Mouse (Mus musculus) 3T3-L1 (cell line): ENCODE measurements around the gene Pltp.

ENCODE experiments used
- DNase-seq: peaks from one replicate; pipeline ENCODE4 v3.0.0-alpha.2; 2015; ENCODE audit warnings: low read depth, low spot score

The Pltp gene

DNA sequence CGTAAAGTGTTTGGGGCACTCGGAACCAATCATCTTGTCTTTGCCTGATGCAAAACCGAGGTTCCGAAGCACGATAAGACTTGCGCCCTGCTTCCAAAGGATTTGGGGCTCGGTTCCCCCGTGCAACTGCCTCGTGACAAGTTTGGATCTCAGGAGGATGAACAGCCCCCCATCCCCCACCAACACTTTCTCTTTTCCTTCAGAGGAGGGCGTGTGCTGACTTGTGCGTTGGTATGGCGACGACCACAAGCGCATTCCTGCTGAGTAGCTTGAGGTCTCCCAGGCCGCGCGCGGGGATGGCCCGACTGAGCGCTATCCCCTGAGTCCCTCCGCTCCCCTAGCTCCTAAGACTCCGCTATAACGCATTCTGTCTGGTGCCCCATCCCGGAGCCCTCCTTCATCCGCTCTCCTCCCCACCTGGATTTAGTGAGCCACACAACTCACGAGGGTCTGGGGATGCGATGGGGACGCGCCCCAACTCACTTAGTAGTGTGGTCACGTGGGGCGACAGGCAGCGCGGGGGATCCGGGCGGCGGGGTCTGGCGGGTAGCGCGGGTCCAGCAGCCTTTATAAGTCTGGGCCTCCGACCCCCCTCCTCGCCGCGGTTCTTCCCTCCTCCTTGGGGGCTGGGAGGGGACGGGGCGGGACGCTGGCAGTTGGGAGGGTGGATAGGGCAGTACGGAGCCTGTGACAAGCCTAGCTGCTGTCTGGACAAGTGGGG is at the start of gene Pltp:
Gene Pltp (minus strand): TSS at position 611 of the 721 bp plus-strand sequence.
- peak; percentile 90 for DNase-seq

DNA sequence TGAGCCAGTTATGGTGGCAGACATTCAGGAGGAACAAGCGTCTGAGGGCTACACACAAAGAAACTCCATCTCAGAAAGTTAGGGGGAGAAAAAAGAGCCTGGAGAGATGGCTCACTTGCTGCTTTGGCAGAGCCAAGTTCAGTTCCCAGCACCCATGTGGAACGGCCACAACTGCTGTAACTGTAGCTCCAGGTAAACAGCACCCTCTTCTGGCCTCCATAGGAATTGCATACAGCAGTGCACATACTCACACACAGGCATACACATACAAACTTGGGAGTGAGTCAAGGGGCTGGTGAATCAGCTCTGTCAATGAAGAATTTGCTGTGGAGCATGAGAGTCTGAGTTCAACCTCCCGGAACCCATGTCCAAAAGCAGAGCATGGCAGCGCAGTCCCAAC is 48.6 kb upstream of the Pltp start:
- DNase-seq = peak; percentile 31

DNA sequence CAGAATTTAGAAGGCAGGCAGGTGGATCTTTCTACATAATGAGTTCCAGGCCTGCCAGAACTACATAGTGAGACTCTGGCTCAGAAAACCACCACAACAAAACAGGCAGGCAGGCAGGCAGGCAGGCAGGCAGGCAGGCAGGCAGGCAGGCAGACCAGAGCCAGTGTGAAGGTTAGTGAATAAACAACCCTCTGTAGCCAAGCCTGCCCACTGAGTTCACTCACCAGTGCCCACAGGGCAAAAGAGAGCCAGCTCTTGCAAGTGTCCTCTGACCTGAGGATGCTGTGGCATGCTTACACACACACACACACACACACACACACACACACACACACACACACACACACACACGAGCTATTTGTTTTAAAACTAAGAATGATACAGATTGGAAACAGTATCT is 46.0 kb upstream of the Pltp start:
- no peak for DNase-seq

DNA sequence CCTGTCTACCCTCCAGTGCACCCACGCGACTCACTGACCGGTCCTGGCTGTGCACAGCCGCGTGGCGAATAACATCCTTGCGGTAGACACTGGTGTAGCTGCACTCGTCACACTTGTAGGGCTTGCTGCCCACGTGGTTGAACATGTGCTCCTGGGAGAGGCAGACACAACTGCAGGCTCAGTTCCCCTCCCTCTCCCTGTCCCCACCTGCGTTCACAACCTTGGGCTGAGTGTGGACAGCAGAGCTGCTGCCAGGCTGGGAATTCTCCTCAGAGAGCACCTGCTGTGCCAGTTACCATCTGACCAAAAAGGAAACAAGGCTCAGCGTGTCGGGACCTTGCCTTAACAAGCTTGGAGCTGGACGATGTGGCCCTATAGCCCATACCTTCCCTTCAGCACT is 43.9 kb upstream of the Pltp start:
- no peak for DNase-seq

DNA sequence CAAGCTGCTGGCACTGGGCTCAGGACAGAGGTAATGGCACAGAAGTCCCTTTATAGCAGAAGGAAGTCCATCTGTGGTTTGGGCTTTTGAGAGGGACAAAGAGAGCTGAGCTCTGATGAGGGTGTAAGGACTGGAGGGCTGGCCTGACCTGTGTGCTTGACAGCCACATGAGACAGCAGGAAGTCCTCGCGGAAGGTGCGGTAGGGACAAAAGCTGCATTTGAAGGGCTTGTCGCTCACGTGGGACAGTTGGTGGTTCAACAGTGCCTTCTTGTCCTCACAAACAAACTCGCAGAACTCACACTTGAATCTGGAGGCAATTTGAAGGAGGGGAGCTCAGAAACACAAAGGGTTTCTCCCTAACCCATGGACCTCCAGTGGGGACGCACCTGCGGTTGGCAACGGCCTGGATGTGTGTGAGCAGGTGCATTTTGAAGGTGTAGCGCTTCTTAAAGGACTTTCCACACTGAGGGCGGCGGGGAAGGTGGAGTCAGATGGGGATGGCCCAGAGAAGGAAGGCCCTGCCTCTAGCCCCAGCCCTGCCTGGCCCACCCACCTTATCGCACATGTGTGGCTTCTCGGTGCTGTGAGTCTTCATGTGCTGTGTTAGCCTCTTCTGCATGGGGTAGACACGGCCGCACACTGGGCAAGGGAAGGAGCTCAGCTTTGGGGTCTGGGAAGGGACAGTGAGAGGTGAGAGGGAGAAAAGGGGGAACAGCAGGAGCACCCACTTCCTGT is 42.4 kb upstream of the Pltp start:
- DNase-seq = no peak

DNA sequence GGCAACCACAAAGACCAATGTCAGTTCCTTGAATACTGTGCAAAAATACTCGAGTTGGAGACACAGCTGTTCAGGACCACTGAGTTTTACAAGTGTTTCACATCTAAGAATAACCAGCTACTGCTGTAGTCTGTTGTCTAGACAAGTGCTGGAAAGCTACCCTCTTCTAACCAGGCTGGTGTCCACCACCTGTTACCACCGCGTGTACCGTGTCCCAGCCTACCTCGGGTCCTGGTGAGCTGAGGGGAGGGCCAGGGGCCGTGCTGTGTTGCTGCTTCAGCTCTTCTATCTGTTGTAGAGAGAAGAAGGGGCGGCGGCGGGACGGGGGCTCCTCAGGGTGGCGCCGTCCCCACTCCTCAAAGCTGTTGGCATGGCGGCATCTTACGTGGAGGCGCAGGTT is 41.5 kb upstream of the Pltp start:
- no peak for DNase-seq

DNA sequence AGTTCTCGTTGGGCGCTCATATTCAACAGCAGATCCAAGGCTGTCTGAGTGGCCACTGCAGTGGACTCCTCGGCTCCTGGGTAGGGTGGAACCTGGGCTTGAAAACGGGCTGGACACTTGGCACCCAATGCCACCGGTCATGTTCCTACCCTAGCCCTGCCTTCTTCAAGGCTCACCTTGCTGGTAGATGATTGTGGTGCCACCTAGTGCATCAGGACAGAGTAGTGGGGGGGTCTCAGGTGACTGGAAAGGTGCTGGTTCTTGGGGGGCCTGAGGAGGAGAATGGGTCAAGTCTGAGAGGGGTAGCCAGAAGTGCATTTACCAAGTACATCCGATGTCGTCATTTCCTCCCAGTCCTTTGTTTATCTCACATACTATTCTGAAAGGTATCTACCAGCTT is 40.5 kb upstream of the Pltp start:
- DNase-seq = no peak

DNA sequence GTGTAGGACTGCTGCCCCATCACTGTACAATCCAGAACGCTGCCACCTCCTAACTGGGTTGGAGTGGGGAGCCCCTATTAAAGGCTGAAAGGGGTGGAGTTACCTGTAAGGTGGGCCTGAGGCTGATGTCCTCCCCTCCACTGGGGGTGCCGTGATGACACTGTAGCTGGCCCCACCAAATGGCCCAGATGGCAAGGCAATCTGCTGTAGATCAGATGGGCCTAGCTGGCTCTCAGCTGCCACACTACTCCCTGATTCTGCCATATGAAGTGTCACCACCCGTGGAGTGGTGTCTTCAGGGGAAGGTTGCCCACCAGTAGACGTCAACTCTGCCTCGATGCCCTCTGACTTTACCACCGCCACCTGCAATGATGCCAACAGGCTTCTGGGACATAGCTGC is 38.4 kb upstream of the Pltp start:
- DNase-seq = no peak

DNA sequence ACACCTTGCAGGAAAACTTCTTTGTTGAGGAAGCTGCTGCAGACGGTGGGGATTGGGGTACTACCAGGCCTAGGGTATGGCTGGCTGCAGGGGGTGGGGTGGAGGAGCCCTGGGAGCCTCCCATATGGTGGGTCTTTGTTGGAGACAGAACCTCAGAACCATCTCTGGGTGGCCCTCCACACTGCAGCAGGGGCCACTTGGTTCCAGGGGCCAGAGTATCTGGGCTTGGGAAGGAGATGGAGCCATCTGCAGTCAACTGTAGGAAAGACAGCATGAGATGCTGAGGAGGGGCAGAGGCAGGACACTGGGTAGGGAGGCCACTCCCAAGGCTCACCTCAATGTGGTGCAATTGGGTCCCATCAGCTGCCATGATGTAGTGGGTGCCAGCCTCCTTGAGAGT is 37.1 kb upstream of the Pltp start:
- peak; percentile 56 for DNase-seq

DNA sequence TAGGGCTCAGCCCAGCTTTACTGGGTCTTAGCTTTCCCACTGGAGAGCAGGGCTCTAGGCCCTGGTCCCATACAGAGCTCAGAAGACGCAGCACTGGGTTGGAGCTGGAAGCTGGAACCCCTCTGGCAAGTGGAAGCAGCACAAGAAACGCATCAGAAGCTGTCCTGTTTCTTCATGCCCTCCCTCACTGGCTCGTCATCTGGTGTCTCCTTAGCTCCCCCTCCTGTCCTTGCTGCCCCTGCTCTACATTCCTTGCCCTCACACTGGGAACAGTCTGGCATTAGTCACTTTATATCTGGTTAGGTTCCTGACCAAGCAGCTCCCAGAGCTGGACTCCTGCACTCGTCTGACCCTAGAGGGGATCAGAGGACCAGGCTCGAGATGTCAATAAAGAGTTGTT is 36.5 kb upstream of the Pltp start:
- no peak for DNase-seq

DNA sequence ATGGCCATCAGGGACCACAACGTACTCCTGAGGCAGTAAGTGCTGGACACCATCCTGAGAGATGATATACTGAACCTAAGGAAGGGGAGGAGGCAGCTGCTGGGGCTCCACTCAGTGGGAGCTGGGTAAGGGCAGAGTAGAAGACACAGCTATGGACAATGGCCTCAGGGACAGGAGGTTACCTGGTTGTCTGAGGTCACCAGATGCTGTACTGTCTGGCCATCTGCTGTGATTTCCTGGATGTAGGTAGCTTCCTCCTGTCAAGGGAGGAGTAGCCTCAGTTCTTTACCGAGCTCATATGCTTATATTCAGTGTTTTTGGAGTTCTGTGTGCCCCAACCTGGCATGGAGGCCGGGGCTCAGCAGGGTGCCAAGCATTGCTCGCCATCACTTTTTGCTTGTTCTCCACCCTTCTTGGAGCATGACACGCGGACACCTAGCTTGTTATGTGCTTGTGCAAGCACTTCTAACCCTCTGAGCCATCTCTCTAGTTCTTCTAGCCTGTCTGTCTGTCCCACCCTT is 35.2 kb upstream of the Pltp start:
- no peak for DNase-seq

DNA sequence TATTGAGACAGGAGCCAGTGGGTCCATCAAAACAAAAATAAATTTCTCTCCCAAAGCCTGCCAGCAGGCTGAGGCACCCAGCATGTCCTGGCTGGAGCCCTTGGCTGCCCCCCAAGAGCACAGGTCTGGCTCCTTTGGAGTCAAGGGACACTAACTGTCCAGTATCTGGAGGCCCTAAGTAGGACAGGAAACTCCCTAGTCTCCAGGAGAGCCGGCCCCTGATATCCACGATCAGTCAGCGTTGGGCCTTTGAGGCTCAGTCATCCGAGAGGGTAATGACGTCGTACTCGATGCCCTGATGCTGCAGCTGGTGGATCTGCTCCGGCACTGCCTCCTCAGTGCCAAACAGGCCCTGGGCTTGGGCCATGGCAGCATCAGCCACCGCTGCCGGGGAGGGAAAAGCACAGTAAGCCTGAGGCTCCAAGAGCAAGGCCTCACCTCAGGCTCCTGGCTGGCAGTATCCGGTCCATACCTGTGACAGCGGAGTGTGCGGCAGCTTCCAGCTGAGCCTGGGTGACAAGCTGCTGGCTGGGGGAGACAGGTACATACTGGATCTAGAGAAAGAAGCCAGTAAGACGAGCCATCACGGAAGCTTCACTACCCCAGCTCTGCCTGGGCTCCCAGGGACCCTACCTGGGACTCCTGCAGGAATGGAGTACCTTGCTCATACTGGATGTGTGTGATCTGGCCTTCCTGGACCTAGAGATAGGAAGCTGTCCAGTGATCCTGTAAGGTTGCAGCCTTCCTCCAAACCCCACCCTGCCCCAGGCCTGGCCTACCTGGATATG is 34.6 kb upstream of the Pltp start:
- DNase-seq = no peak

DNA sequence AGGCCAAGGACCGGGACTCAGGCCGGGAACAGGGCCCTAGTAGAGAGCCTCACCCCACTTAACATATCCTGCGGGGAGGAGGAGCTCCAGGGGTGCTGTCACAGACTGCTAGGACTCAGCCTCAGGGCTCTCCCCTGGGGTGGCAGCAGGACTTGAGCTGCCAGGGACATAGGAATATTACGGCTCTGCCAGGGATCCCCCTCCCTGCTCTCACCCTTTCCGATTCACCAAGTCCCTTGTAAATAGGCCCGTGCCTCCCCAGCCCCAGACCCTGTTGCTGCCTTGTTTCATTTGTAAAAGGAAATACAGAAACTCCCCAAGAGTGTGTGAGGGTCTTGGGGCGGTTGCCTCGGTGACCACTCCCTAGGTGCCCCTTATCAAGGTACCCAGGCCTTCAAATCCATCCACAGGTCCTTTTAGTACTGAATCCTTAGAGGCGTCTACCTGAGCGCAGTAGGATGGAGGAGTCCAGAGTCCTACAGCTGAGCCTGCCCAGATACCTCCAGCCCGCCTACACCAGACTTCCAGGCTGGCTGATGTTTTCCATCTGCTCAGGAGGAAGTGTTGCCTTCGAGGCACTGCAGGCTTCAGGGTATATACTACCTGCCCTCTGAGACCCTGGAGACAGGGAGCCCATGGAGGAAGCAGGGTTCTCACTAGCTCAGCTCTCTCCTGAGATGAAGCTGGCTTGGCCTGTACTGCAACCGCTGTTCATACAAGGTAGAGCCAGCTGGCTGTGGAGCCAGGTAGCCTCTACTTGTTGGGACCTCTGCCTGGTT is 33.7 kb upstream of the Pltp start:
- no peak for DNase-seq

DNA sequence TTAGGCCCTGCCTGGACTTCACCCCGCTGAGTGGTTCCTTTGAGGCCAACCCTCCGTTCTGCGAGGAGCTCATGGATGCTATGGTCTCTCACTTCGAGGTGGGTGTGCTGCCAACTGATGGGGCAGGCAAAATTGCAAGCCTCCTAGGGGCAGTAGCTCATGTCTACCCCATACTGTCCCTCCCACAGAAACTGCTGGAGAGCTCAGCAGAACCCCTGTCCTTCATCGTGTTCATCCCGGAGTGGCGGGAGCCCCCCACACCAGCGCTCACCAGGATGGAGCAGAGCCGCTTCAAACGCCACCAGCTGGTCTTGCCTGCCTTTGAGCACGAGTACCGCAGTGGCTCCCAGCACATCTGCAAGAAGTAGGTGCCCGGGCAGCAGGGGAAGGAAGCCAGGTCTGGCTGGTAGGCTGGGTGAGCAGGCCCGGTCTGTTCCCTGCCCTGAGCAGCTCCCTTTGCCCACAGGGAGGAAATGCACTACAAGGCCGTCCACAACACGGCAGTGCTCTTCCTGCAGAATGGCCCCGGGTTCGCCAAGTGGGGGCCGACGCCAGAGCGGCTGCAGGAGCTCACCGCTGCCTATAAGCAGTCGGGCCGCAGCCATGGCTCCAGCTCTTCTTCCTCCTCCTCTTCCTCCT is 33.0 kb upstream of the Pltp start:
- DNase-seq = no peak

DNA sequence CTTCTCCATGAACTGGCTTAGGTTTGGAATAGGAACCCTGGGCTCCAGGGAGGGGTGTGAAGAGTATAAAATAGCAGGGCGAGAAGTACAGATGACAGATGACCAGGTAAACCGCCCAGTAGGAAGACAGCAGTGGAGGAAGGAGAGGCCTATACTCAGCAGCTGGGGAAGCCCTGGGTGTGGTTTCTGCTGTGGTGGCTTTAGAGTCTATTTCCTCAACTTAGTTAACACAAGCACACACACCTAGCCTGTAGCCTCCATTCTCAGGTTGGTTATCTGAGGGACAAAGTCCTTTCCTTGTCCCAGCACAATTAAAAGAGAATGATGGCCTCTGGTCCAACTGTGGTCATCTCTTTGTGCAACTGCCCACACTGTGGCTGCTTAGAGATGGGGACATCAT is 32.4 kb upstream of the Pltp start:
- no peak for DNase-seq

DNA sequence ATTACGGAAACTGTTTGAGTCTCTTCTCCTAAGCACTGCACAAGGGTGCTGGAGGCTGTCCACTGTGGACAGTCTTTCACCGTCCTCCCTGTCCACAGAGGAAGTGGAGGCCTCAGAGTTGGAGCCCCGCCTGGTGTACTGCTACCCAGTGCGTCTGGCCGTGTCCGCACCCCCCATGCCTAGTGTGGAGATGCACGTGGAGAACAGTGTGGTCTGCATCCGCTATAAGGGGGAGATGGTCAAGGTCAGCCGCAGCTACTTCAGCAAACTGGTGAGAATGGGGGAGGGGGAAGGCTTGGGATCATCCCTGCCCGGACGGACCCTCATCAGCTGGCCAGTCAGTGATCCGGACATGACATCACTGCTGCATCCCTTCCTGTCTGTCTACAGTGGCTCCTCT is 31.5 kb upstream of the Pltp start:
- no peak for DNase-seq

DNA sequence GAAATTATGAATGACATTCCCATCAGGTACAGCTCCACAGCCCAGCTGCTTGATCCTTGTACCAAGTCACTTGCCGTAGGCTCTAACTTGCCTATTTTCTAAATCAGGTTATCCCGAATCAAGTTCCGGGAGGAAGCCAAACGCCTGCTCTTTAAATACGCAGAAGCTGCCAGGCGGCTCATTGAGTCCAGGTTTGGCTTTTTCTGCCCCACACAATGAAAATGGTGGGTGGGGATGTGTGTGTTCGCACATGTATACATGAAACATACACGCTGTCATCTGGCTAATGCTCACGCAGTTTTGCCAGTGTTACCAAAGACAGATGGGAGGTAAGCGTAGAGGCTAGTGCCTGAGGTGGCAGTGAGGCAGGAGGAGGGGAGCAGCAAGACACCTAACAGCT is 29.1 kb upstream of the Pltp start:
- no peak for DNase-seq

DNA sequence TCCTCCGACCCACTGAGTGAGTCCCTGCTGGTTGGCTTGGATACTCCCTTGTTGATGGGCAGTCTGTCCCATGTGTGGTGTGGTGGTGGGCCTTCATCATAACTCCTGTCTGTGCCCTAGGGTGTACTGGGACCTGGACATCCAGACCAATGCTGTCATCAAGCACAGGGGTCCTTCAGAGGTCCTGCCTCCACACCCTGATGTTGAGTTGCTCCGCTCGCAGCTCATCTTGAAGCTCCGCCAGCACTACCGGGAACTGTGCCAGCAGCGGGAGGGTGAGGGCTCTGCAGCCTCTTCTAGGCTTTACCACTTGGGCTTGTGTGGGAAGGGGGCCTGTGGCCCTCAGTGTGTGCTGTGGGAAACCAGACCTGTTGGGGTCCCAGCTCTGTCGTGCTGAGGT is 28.3 kb upstream of the Pltp start:
- DNase-seq = peak; percentile 38

DNA sequence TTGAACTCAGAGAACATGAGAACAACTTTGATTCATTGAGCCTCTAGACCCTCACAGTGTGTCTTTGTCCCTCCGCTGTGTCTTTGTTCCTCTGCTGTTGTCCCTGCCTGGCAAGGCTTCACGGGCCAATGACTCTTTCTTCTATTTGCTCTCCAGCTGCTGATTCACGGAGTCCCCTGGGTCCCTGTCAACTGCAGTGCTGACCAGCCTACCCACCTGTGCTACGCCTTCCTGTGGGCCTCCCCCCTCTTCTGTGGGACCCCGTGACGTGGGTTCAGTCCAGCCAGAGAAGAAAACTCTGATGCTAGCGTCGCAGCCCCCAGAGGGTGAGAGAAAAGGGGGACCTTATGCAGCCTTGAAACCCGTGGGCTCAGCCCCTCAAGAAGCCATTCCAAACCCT is 25.1 kb upstream of the Pltp start:
- no peak for DNase-seq

DNA sequence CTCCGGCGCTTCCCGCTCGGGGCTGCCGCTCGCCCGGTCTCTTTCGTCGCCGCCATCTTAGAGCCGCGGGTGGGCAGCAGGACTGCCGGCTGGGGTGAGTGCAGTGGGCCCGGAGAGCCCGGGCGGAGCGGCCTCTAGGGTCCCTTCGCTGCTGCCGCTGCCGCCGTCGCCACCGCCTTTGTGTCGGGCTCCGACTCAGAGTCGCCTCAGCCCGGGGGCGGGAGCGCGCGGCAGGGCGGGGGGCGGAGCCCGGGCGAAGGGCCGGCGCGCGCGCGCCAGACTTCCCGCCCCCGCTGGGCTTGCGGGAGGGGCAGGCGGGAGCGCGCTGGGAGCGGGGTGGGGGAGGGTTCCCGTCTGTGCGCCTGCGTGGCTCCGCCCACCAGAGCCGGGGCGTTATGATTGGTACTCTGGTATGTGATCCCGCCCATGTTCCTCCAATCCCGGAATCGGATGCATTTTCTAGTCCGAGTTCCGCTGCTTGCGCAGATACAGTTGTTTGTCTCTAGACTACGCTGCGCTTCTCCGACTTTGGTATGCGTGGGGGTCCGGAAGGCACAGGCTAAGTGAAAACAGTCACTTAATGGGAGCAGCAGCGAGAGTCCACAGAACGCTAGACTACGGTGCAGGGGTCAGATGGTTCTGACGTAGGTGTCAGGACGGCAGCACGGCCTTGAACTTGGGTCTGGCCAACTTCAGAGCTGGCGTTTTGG is 22.2 kb upstream of the Pltp start:
- DNase-seq = peak; percentile 97

DNA sequence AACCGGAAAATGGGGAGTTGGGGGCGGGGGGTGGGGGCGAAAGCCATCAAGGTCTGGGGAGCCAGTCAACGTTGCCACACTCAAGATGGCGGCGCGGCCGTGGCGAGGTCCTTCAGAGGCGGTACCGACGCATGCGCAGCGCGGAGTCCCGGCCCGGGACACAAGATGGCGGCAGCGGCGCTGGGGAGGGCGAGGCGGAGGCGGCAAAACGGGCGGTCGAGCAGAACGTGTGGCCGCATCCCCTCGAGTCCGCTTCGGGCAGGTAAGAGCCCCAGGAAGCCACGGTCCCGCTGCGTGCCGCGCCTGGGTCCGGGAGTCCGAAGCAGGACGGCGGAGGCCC is 21.7 kb upstream of the Pltp start, which contains the start of gene Pcif1:
Gene Pcif1 (plus strand): TSS at position 77 of the 340 bp plus-strand sequence.
- peak; percentile 82 for DNase-seq
